Mouse (Mus musculus) liver, embryonic 11.5 days (tissue): ENCODE results near the gene Notch1. TPM values are rescaled to one million over a fixed set of nuclear protein-coding genes. Genes with fewer than 3 reads are reported as not detected.

ENCODE experiments used
- ATAC-seq: fragments of 200-750 bp; cut with Nextera tagmentation; replicated peaks from 2 replicates; pipeline ENCODE4 v1.8.0; 2017; ENCODE audit warnings: moderate number of reproducible peaks, mild to moderate bottlenecking, moderate TSS enrichment, moderate library complexity; ENCODE audit not compliant: low FRiP score
- DNase-seq: peaks from one replicate; pipeline ENCODE4 v3.0.0-alpha.2; 2017; ENCODE audit warnings: low spot score
- H3K27ac ChIP-seq: fragments of 300-500 bp; sonication (generic); 2 replicates; pipeline ENCODE4 v1.5.1; 2014; ENCODE audit warnings: mild to moderate bottlenecking, low read depth, low read length, control low read depth
- H3K27me3 ChIP-seq: fragments of 300-500 bp; sonication (generic); replicated peaks from 2 replicates; pipeline ENCODE4 v1.6.1; 2014; ENCODE audit warnings: low read length, mixed read lengths; ENCODE audit not compliant: control insufficient read depth, insufficient read depth
- H3K36me3 ChIP-seq: fragments of 300-500 bp; sonication (generic); 2 replicates; pipeline ENCODE4 v1.6.1; 2014; ENCODE audit warnings: mild to moderate bottlenecking, low read length, moderate library complexity, mixed read lengths; ENCODE audit not compliant: control insufficient read depth, insufficient read depth
- H3K4me1 ChIP-seq: fragments of 300-500 bp; sonication (generic); replicated peaks from 2 replicates; pipeline ENCODE4 v1.6.1; 2014; ENCODE audit warnings: low read length, mixed read lengths; ENCODE audit not compliant: control insufficient read depth, insufficient read depth
- H3K4me2 ChIP-seq: fragments of 300-500 bp; sonication (generic); 2 replicates; pipeline ENCODE4 v1.6.1; 2014; ENCODE audit warnings: mild to moderate bottlenecking, control low read depth, moderate library complexity
- H3K4me3 ChIP-seq: fragments of 300-500 bp; sonication (generic); 2 replicates; pipeline ENCODE4 v1.5.1; 2014; ENCODE audit warnings: low read depth, low read length, control low read depth
- H3K9ac ChIP-seq: fragments of 300-500 bp; sonication (generic); 2 replicates; pipeline ENCODE4 v1.6.1; 2014; ENCODE audit warnings: low read depth, low read length, control low read depth
- H3K9me3 ChIP-seq: fragments of 300-500 bp; sonication (generic); 2 replicates; pipeline ENCODE4 v1.6.1; 2016; ENCODE audit warnings: low read length, inconsistent platforms, mixed read lengths; ENCODE audit not compliant: control insufficient read depth
- WGBS: fragments of 180-500 bp; shearing (Covaris S2); extraction: QIAGEN DNeasy Blood & Tissue Kit; methylation state at CpG from one replicate; pipeline ENCODE4 v1.1.7; 2014; 5-methylcytosine and 5-hydroxymethylcytosine counted together
- polyA plus RNA-seq: library from polyadenylated mRNA; unstranded; fragments of >200 nt; fragmentation: Nextera tagmentation; extraction: Ambion mirVana; gene quantifications from 2 replicates; pipeline ENCODE4 v1.2.1, GENCODE M21; 2014

The Notch1 gene
- polyA plus RNA-seq, 1 experiment from 2014 or later, result 7.1 TPM

DNA sequence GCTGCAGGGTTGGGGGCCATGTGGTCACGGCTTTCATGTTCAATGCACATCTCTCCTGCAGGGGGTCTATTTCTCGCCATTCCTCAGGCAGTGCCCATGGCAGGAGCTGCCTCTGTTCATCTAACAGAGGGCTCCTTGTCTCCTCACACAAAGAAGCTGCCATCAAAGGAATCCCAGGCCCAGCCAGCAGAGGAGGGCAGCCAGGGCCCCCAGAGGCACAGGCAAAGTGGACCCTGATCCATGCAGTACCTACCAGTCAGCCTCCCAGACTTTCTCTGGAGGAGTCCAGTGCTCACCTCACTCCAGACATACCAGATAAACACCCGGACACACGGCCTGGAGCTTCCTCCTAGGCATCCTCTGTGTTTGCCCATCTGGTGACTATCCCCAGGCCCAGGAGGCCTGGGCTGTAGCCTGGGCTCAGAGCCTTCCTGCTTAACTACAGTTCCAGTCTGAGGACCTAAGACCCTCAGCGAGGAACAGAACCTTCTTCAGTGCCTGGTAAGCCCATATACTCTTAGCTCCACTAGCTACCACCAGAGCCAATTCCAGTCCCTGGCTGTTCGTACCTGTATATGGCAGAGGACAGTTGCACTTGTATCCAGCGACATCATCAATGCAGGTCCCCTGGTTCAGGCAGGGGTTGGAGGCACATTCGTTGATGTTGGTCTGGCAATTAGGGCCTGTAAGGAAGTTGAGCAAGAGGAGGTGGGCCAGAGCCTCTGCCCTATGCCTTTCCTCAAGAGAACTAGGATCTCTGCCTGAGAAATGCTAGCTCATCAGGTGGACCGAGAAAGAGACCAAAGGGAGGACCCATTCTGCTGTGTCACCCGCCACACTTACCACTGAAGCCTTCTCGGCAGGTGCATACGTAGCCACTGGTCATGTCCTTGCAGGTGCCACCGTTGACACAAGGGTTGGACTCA is 40.7 kb downstream of the Notch1 start:
- H3K27ac ChIP-seq, result peak overlapping the region; percentile 63
- 61% methylated on average over 13 of the region's 13 CpGs for WGBS
- H3K9me3 ChIP-seq, result no peaks in the 10 kb centered on the region
- peaks cover 23% of the 10 kb centered on the region for H3K36me3 ChIP-seq
- no peak overlapping the region; the same call in 1 of the 2 replicates for H3K4me2 ChIP-seq
- no peak overlapping the region for H3K4me3 ChIP-seq
- H3K4me1 ChIP-seq, result peaks cover 8% of the 10 kb centered on the region
- no peak overlapping the region for H3K9ac ChIP-seq
- DNase-seq (no peak), ATAC-seq (no peak)
- no peaks in the 10 kb centered on the region for H3K27me3 ChIP-seq

DNA sequence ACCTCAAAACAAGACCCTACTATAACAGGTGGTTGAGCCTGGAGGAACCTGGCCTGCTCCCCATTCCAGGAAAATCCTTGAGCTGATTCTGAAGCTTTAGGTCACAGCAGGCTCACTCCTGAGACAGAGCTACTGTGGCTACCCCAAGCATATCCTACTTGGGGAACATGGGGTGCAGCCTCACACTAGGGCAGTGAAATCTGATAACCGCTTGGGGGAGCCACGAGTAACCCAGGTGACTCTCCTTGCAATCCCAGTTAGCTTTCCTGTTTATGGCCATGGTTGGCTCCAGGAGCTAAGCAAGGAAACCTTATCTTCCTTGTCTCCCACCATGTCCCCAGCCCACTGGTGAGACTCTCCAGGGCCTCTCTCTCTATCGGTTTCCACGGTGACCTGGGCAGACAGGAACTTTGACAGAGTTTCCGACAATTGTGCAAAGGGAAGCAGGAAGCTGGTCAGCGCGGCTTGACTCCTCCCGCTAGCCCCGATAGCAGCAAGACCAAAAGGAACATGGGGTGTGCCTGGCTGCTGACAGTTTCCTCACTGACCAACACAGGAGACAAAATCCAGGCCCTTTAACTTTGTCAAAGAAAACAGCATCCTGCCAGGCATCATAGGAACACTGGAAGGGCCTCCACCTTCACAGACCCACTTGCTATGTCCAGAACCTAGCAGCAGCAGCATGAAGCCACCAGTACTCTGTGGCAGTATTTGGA is 41.5 kb downstream of the Notch1 start:
- DNase-seq (no peak), ATAC-seq (no peak)
- Histone ChIP-seq H3K9me3 (no peaks in the 10 kb centered on the region), H3K27me3 (no peaks in the 10 kb centered on the region), H3K9ac (no peak overlapping the region), H3K4me1 (peaks cover 8% of the 10 kb centered on the region), H3K4me2 (no peak overlapping the region; the same call in 1 of the 2 replicates), H3K27ac (peak overlapping the region; percentile 63; the same call in 1 of the 2 replicates), H3K4me3 (no peak overlapping the region), H3K36me3 (peaks cover 22% of the 10 kb centered on the region)
- 19% methylated on average over 9 of the region's 9 CpGs for WGBS

DNA sequence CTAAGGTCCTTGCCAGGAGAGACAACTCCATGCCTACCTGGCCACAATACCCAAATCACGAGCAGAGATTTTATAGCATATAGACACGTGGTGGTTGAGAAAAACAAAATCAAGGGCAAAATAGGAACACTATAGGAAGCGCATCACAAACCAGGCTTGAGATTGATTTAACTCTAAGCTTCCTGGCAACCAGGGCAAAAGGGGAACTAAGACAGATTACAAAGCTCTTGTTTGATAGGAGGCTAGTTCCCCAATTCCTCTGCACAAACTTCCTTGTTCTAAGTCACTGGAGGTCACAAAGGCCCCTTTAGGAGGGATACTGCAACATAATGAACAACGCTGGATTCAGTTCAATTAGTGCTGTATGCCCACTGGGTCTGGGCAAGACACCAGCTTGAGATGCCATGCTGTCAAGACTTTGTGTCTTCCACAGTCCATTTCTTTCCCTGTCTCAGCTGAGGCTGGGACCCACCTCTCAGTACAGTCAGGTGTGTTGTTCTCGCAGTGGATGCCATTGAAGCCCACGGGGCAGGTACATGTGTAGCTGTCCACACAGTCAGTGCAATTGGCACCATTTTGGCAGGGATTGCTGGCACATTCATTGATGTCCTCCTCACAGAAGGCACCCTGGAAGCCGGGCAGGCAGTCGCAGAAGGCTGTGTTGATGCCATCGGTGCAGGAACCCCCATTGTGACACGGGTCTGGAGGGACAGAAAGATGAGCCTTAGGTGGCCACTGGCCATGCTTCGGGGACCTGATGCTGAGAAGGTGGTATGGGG is 44.0 kb downstream of the Notch1 start:
- Histone ChIP-seq H3K4me3 (no peak overlapping the region), H3K36me3 (peaks cover 19% of the 10 kb centered on the region), H3K4me2 (no peak overlapping the region), H3K27ac (no peak overlapping the region), H3K4me1 (peaks cover 8% of the 10 kb centered on the region), H3K9ac (no peak overlapping the region), H3K27me3 (no peaks in the 10 kb centered on the region), H3K9me3 (no peaks in the 10 kb centered on the region)
- WGBS, result 68% methylated on average over 11 of the region's 11 CpGs
- DNase-seq (no peak), ATAC-seq (no peak)

DNA sequence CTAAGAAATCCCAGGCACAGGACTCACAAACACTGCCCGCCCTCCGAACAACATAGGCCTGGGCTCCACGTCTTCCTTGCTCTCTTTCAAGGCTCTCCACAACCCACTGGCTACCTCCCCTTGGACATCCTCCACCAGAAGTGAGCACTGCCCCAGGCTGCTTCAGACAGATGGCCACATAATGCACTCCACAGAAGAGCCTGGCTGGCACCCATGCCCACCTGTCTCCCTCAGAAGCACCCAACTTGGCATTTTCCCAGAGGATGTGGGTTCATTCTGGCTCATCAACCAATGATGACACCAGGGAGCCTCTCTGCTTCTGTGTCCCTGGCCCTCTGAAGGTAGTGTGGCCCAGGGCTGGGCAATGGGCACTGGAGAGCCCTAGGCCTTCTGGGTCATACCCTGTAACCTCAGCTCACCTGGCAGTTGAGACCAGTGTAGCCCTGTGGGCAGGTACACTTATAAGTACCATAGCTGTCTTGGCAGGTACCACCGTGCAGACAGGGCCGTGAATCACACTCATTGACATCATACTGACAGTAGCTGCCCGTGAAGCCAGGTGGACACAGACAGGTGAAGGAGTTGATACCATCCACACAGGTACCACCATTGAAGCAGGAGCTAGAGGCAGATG is 44.7 kb downstream of the Notch1 start:
- no peak for DNase-seq
- no peak for ATAC-seq
- 85% methylated on average over 6 of the region's 6 CpGs for WGBS
- no peaks in the 10 kb centered on the region for H3K9me3 ChIP-seq
- H3K27me3 ChIP-seq, result no peaks in the 10 kb centered on the region
- H3K27ac ChIP-seq, result no peak overlapping the region
- no peak overlapping the region for H3K4me2 ChIP-seq
- peaks cover 21% of the 10 kb centered on the region for H3K36me3 ChIP-seq
- peaks cover 8% of the 10 kb centered on the region for H3K4me1 ChIP-seq
- no peak overlapping the region for H3K4me3 ChIP-seq
- H3K9ac ChIP-seq, result no peak overlapping the region

DNA sequence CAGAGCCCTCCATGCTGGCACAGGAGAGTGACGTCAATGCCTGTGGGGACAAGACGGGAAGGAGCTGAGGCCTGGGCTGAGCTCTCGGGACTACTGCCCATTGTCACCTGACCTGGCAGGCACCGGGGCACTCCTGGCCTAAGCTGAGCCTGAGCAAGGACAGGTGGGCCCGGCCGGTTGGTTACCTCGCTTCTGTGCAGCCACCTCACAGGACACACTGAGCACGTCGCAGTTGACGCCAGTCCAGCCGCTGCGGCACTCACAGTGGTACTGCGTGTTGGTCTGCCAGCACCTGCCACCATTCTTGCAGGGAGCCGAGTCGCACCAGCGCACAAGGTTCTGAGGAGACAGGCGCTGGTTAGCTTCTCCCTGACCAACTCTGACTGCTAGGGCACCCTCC is 45.5 kb downstream of the Notch1 start:
- Histone ChIP-seq H3K4me3 (no peak overlapping the region), H3K4me2 (no peak overlapping the region), H3K4me1 (peaks cover 8% of the 10 kb centered on the region), H3K27me3 (no peaks in the 10 kb centered on the region), H3K36me3 (peaks cover 14% of the 10 kb centered on the region), H3K9me3 (no peaks in the 10 kb centered on the region), H3K27ac (no peak overlapping the region), H3K9ac (no peak overlapping the region)
- ATAC-seq (no peak), DNase-seq (no peak)
- WGBS, result 91% methylated on average over 17 of the region's 17 CpGs

DNA sequence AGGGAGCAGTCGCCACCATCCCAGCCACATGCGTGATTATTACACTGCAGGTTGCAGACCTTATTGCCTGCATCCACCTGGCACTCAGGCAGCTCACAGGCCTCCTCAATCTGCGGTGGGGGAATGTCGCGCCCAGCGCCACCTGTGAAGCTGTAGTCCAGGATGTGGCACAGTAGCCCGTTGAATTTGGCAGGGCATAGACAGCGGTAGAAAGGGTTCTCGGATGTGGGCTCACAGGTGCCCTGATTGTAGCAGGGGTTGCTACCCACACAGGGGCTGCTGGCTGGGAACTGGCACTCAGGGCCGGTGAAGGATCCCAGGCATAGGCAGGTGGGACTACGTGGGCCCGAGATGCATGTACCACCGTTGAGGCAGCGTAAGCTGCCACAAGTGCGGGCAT is 48.1 kb downstream of the Notch1 start:
- H3K4me2 ChIP-seq, result no peak overlapping the region
- H3K4me3 ChIP-seq, result no peak overlapping the region
- 89% methylated on average over 15 of the region's 15 CpGs for WGBS
- H3K4me1 ChIP-seq, result no peaks in the 10 kb centered on the region
- H3K9me3 ChIP-seq, result no peaks in the 10 kb centered on the region
- no peak overlapping the region for H3K9ac ChIP-seq
- no peaks in the 10 kb centered on the region for H3K27me3 ChIP-seq
- ATAC-seq, result no peak
- DNase-seq, result no peak
- H3K27ac ChIP-seq, result no peak overlapping the region
- H3K36me3 ChIP-seq, result peaks cover 23% of the 10 kb centered on the region

DNA sequence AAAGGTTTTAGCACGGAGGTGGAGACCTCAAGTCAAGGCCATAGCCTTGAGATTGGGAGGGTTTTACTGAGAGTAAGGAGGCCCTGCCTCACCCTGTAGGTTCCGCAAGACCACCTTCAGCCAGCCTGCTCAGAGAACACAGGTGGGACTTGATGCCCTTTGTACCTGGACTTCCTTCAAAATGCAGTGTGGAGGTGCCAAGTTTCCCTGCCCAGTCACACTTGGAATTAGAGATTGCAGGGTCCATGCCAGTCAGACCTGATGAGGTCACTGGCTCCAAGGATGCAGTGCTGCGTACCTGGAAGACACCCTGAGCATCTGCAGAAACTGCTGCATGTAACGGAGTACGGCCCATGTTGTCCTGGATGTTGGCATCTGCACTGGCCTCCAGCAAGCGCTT is 53.1 kb downstream of the Notch1 start:
- no peaks in the 10 kb centered on the region for H3K9me3 ChIP-seq
- 92% methylated on average over 6 of the region's 6 CpGs for WGBS
- no peak overlapping the region for H3K27ac ChIP-seq
- ATAC-seq, result no peak
- H3K9ac ChIP-seq, result no peak overlapping the region
- H3K36me3 ChIP-seq, result peaks cover 29% of the 10 kb centered on the region
- no peaks in the 10 kb centered on the region for H3K27me3 ChIP-seq
- H3K4me2 ChIP-seq, result no peak overlapping the region
- H3K4me1 ChIP-seq, result peaks cover 9% of the 10 kb centered on the region
- no peak for DNase-seq
- H3K4me3 ChIP-seq, result no peak overlapping the region

DNA sequence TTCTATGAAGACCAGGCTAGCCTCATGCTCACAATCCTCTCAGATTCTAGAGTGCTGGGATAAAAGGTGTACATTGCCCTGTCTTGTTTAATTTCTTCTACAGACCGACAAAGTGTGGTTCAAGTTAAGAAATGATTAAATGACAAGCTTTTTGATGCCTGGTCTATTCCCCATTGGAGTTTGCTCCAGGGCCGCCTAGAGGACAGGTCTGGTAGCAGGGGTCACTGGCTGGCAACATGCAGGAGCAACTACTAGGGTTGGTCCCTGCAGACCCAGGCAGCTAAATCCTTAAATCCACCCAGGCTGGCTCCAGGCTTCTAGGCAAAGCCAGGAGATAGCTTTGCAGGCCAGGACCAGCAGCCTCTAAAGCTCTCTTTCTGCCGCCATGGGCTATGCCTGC is 53.5 kb downstream of the Notch1 start:
- WGBS, result 85% methylated on average over 3 of the region's 3 CpGs
- ATAC-seq (no peak), DNase-seq (no peak)
- Histone ChIP-seq H3K36me3 (peaks cover 29% of the 10 kb centered on the region), H3K9me3 (no peaks in the 10 kb centered on the region), H3K27ac (no peak overlapping the region), H3K4me2 (no peak overlapping the region), H3K27me3 (no peaks in the 10 kb centered on the region), H3K4me1 (peaks cover 11% of the 10 kb centered on the region), H3K9ac (no peak overlapping the region), H3K4me3 (no peak overlapping the region)
